Mouse (Mus musculus): ENCODE measurements around the gene Tmem25.

- no peak for TF ChIP-seq MAFK (IDR thresholded peaks at IDR 0.05; ENCODE audit: insufficient read depth, low read depth, low read length)
- no peak for TF ChIP-seq ZNF384 (IDR thresholded peaks at IDR 0.05; ENCODE audit: low read depth, low read length)
- no peak for TF ChIP-seq ZC3H11A (IDR thresholded peaks at IDR 0.05; ENCODE audit: borderline replicate concordance, low read depth, low read length)
- TF ChIP-seq HCFC1 (IDR thresholded peaks at IDR 0.05; ENCODE audit: borderline replicate concordance, insufficient read depth, low read length), result no peak
- TF ChIP-seq CHD2 (IDR thresholded peaks at IDR 0.05; ENCODE audit: low read depth, low read length), result no peak
Observed at GRCm38 (mm10) chr9:44772392-44772749, 26.7 kb downstream of the Tmem25 start.
